In genomic region chr13:95017916-95018315, GRCm38 (mm10) we compare ENCODE assay signal across 8 mouse cellular contexts. TPM values are rescaled to one million over a fixed set of nuclear protein-coding genes. Genes with fewer than 3 reads are reported as not detected.
A peak's percentile ranks its signal among the peaks of the same experiment; 100 is the strongest.
DNase-seq lines count a peak whose midpoint lies in the region; ATAC-seq and TF ChIP-seq lines count a peak whose summit lies in the region.
"Had no signal": no experiment of that assay in that cellular context is flagged by ENCODE, and none has a peak within 500 bp of the region (broad histone marks: within the 10 kb centered on the region; RNA-seq: fewer than 3 reads in every experiment).

No protein-coding gene starts in this region.

- no peaks in the 10 kb centered on the region for H3K9me3 ChIP-seq in forebrain, postnatal 0 days (ENCODE audit: low read length)
- no peaks in the 10 kb centered on the region for H3K9me3 ChIP-seq in intestine, postnatal 0 days (ENCODE audit: control insufficient read depth)
- no peaks in the 10 kb centered on the region for H3K9me3 ChIP-seq in midbrain, embryonic 15.5 days

- H3K4me2 ChIP-seq in forebrain, postnatal 0 days (ENCODE audit: low read depth) = no peak overlapping the region
- no peak overlapping the region for H3K4me2 ChIP-seq in intestine, postnatal 0 days (replicated peaks; ENCODE audit: low read depth)
- peak overlapping the region; percentile 24 for H3K4me2 ChIP-seq in midbrain, embryonic 15.5 days

- intact Hi-C loops in left cerebral cortex, postnatal 36 days (cut with DNase I) = loop anchor here (2.0 to 5.0 kb wide), 3 partner anchors 204 to 329 kb away; no protein-coding TSS in a partner anchor

- DNase-seq in ZHBTc4 (ENCODE audit: low read depth, low spot score) = peak; percentile 86
- peak; percentile 52 to 66 for DNase-seq in cerebellum, adult 18-20 months
- DNase-seq in forebrain, postnatal 0 days = peak; percentile 89
- DNase-seq in left cerebral cortex, postnatal 36 days (ENCODE audit: low spot score in 2 of 2) = peak; percentile 74 to 78
- peak; percentile 23 for DNase-seq in splenic B cell, adult 2 months (ENCODE audit: low read depth, low spot score)

- peaks cover 4% of the 10 kb centered on the region for H3K36me3 ChIP-seq in forebrain, postnatal 0 days (ENCODE audit: insufficient read depth)
- H3K36me3 ChIP-seq in intestine, postnatal 0 days (ENCODE audit: control insufficient read depth, insufficient read depth) = peaks cover 28% of the 10 kb centered on the region
- H3K36me3 ChIP-seq in midbrain, embryonic 15.5 days (replicated peaks) = 0 out of 2 replicates have a peak, but pooled peaks cover 3% of the 10 kb centered on the region
- no peaks in the 10 kb centered on the region for H3K36me3 ChIP-seq in splenic B cell, adult 2 months (ENCODE audit: control insufficient read depth, insufficient read depth, low read length, poor library complexity, severe bottlenecking)

- ATAC-seq in forebrain, postnatal 0 days = peak; percentile 86
- ATAC-seq in intestine, postnatal 0 days = peak; percentile 67
- peak; percentile 91 for ATAC-seq in midbrain, embryonic 15.5 days (replicated peaks)

- H3K27ac ChIP-seq in forebrain, postnatal 0 days (ENCODE audit: low read depth, low read length) = no peak overlapping the region
- no peak overlapping the region for H3K27ac ChIP-seq in intestine, postnatal 0 days (ENCODE audit: low read depth, low read length)
- H3K27ac ChIP-seq in midbrain, embryonic 15.5 days = peak overlapping the region; percentile 61
- H3K27ac ChIP-seq: macrophage had no signal

- no peaks in the 10 kb centered on the region for H3K27me3 ChIP-seq in forebrain, postnatal 0 days (ENCODE audit: insufficient read depth, low read length)
- H3K27me3 ChIP-seq in intestine, postnatal 0 days (replicated peaks; ENCODE audit: control insufficient read depth, insufficient read depth, low read length) = no peaks in the 10 kb centered on the region
- H3K27me3 ChIP-seq in midbrain, embryonic 15.5 days (replicated peaks) = no peaks in the 10 kb centered on the region
- H3K27me3 ChIP-seq in splenic B cell, adult 2 months (ENCODE audit: control insufficient read depth, insufficient read depth, low read length, poor library complexity, severe bottlenecking) = no peaks in the 10 kb centered on the region

- H3K4me1 ChIP-seq in forebrain, postnatal 0 days (ENCODE audit: insufficient read depth) = no peaks in the 10 kb centered on the region; the same call in 1 of the 2 replicates
- H3K4me1 ChIP-seq in intestine, postnatal 0 days (replicated peaks; ENCODE audit: control insufficient read depth, insufficient read depth, low read length) = no peaks in the 10 kb centered on the region
- H3K4me1 ChIP-seq in midbrain, embryonic 15.5 days = peaks cover 7% of the 10 kb centered on the region

- H3K4me3 ChIP-seq in forebrain, postnatal 0 days (ENCODE audit: low read depth, low read length) = no peak overlapping the region
- H3K4me3 ChIP-seq in intestine, postnatal 0 days (ENCODE audit: low read depth, low read length) = no peak overlapping the region
- H3K4me3 ChIP-seq in midbrain, embryonic 15.5 days = no peak overlapping the region

- TF ChIP-seq CTCF in forebrain, postnatal 0 days (IDR thresholded peaks at IDR 0.05; ENCODE audit: low read depth) = peak; percentile 90
- peak; percentile 90 for TF ChIP-seq CTCF in intestine, postnatal 0 days (IDR thresholded peaks at IDR 0.05; ENCODE audit: low read depth)

- no peak overlapping the region for H3K9ac ChIP-seq in forebrain, postnatal 0 days
- no peak overlapping the region for H3K9ac ChIP-seq in intestine, postnatal 0 days (ENCODE audit: low read depth, low read length)
- peak overlapping the region; percentile 45 for H3K9ac ChIP-seq in midbrain, embryonic 15.5 days

- WGBS in forebrain, postnatal 0 days = 6% methylated on average over 9 of the region's 9 CpGs
- 10% methylated on average over 9 of the region's 9 CpGs for WGBS in intestine, postnatal 0 days
- WGBS in midbrain, embryonic 15.5 days = under 1% methylated on average over 9 of the region's 9 CpGs

RNA-seq across cellular contexts. Expression of gene Wdr41, which starts 41.8 kb away (rescaled TPM):
- total RNA-seq in forebrain, postnatal 0 days (2014; rRNA removed) = 23.9 and 29.0 TPM in 2 replicates
- 17.8 and 26.1 TPM in 2 replicates for polyA plus RNA-seq in forebrain, postnatal 0 days (2015; fragmentation: Nextera tagmentation; extraction: Ambion mirVana)
- 16.7 and 18.2 TPM in 2 replicates for polyA plus RNA-seq in intestine, postnatal 0 days (2015; fragmentation: Nextera tagmentation; extraction: Ambion mirVana)
- 10 to 100 TPM; 19.7 to 21.7 TPM for total RNA-seq in left cerebral cortex, postnatal 36 days (2021)
- 24.9 and 26.2 TPM in 2 replicates for polyA plus RNA-seq in midbrain, embryonic 15.5 days (2015; fragmentation: Nextera tagmentation; extraction: Ambion mirVana)

Comparison
In these comparisons a context has a peak if more than half of its experiments do, and no peak if none do; other contexts are left out.
1. DNase-seq: peak in every context shown above with its lines; median percentile 89 in forebrain, postnatal 0 days; 86 in ZHBTc4; 76 in left cerebral cortex, postnatal 36 days; 59 in cerebellum, adult 18-20 months; 23 in splenic B cell, adult 2 months.